Mouse (Mus musculus) skeletal muscle tissue, postnatal 0 days (tissue): ENCODE results near the gene Slc12a4. TPM values are rescaled to one million over a fixed set of nuclear protein-coding genes. Genes with fewer than 3 reads are reported as not detected.

Experiments used
- microRNA-seq, 2 experiments: library from miRNA; unstranded; fragments of <30 nt; microRNA quantifications; one replicate each; pipeline ENCODE4; 2016
- polyA plus RNA-seq: library from polyadenylated mRNA; unstranded; fragments of >200 nt; fragmentation: Nextera tagmentation; extraction: Ambion mirVana; gene quantifications from 2 replicates; pipeline ENCODE4 v1.2.1, GENCODE M21; 2015

Slc12a4 gene
- 15.2 and 16.0 TPM in 2 replicates for polyA plus RNA-seq

GRCm38 (mm10) chr8:105965905-105966341 is at the start of gene Slc12a4:
TSS of gene Slc12a4 (minus strand) at chr8:105966097.

GRCm38 (mm10) chr8:106011643-106011986 is 45.7 kb upstream of the Slc12a4 start, which contains the start of gene Ddx28:
TSS of gene Ddx28 (minus strand) at chr8:106011882.

GRCm38 (mm10) chr8:106005875-106006274 is 40.0 kb upstream of the Slc12a4 start, which contains the start of gene Dpep2nb:
TSS of gene Dpep2nb (minus strand) at chr8:106005975.

GRCm38 (mm10) chr8:105990856-105991387 is 25.0 kb upstream of the Slc12a4 start, which contains the start of gene Dus2:
TSS of gene Dus2 (plus strand) at chr8:105991337.

GRCm38 (mm10) chr8:105979325-105979724 is 13.4 kb upstream of the Slc12a4 start, which contains the start of gene Dpep3:
TSS of gene Dpep3 (minus strand) at chr8:105979429.

GRCm38 (mm10) chr8:105943321-105943739 is 22.6 kb downstream of the Slc12a4 start, which contains the start of gene Lcat:
TSS of gene Lcat (minus strand) at chr8:105943382.

GRCm38 (mm10) chr8:105938306-105938669 is 27.6 kb downstream of the Slc12a4 start, which contains the start of gene Psmb10:
TSS of gene Psmb10 (minus strand) at chr8:105938444.

GRCm38 (mm10) chr8:105933762-105934161 is 32.1 kb downstream of the Slc12a4 start, which contains the start of gene Ctrl:
TSS of gene Ctrl (minus strand) at chr8:105933862.

GRCm38 (mm10) chr8:105900180-105900940 is 65.5 kb downstream of the Slc12a4 start, which contains the start of gene Pskh1:
TSS of gene Pskh1 (plus strand) at chr8:105900441.

Small RNA genes lying within 50 kb of the gene (microRNA-seq; reads per million reads assigned to microRNA genes)
- 0 to 0.10 reads per million in 2 experiments for gene Mir7074

Other genes with a start within 250 kb of the Slc12a4 start
- gene Gfod2, start 207.4 kb downstream of the Slc12a4 start, polyA plus RNA-seq: 5.0 and 7.8 TPM in 2 replicates
- 9.3 and 9.6 TPM in 2 replicates for gene Ranbp10, start 138.7 kb downstream of the Slc12a4 start, polyA plus RNA-seq
- gene Tsnaxip1, start 138.4 kb downstream of the Slc12a4 start, polyA plus RNA-seq: 0.17 and 0.28 TPM in 2 replicates
- gene Cenpt, start 112.8 kb downstream of the Slc12a4 start, polyA plus RNA-seq: 9.9 and 12.2 TPM in 2 replicates
- 52.0 and 52.7 TPM in 2 replicates for gene Thap11, start 111.0 kb downstream of the Slc12a4 start, polyA plus RNA-seq
- gene Nutf2, start 105.5 kb downstream of the Slc12a4 start, polyA plus RNA-seq: 158 and 164 TPM in 2 replicates
- 20.2 and 22.6 TPM in 2 replicates for gene Edc4, start 85.2 kb downstream of the Slc12a4 start, polyA plus RNA-seq
- gene Nrn1l, start 72.5 kb downstream of the Slc12a4 start, polyA plus RNA-seq: 1.2 and 1.7 TPM in 2 replicates
- 16.8 and 17.0 TPM in 2 replicates for gene Pskh1, start 65.7 kb downstream of the Slc12a4 start, polyA plus RNA-seq
- gene Ctrl, start 32.2 kb downstream of the Slc12a4 start, polyA plus RNA-seq: 0.32 TPM in 1 of 2 replicates, not detected in the other
- gene Psmb10, start 27.7 kb downstream of the Slc12a4 start, polyA plus RNA-seq: 36.6 and 38.1 TPM in 2 replicates
- gene Lcat, start 22.7 kb downstream of the Slc12a4 start, polyA plus RNA-seq: 0.49 and 0.66 TPM in 2 replicates
- not detected in 2 replicates for gene Dpep3, start 13.3 kb upstream of the Slc12a4 start, polyA plus RNA-seq
- gene Dus2, start 25.2 kb upstream of the Slc12a4 start, polyA plus RNA-seq: 15.0 and 15.5 TPM in 2 replicates
- not detected in 2 replicates for gene Dpep2nb, start 39.9 kb upstream of the Slc12a4 start, polyA plus RNA-seq
- 11.5 and 14.0 TPM in 2 replicates for gene Ddx28, start 45.8 kb upstream of the Slc12a4 start, polyA plus RNA-seq
- gene Nfatc3, start 92.7 kb upstream of the Slc12a4 start, polyA plus RNA-seq: 2.9 and 3.2 TPM in 2 replicates
- 0.23 and 1.7 TPM in 2 replicates for gene Esrp2, start 170.9 kb upstream of the Slc12a4 start, polyA plus RNA-seq
- gene Pla2g15, start 184.3 kb upstream of the Slc12a4 start, polyA plus RNA-seq: 5.5 and 8.9 TPM in 2 replicates
- 9.0 and 13.3 TPM in 2 replicates for gene Slc7a6, start 202.8 kb upstream of the Slc12a4 start, polyA plus RNA-seq
- gene Slc7a6os, start 244.8 kb upstream of the Slc12a4 start, polyA plus RNA-seq: 13.8 and 16.6 TPM in 2 replicates
- gene Prmt7, start 244.8 kb upstream of the Slc12a4 start, polyA plus RNA-seq: 24.2 and 25.2 TPM in 2 replicates